Mouse (Mus musculus) forebrain, embryonic 13.5 days (tissue): ENCODE measurements around the gene Prkar2b. TPM values are rescaled to one million over a fixed set of nuclear protein-coding genes. Genes with fewer than 3 reads are reported as not detected.

Source experiments
- ATAC-seq: fragments of 200-750 bp; cut with Nextera tagmentation; 2 replicates; pipeline ENCODE4 v1.8.0; 2017
- H3K27ac ChIP-seq: fragments of 300-500 bp; sonication (generic); 2 replicates; pipeline ENCODE4 v1.5.1; 2015; ENCODE audit warnings: inconsistent platforms, mild to moderate bottlenecking, moderate library complexity
- H3K27me3 ChIP-seq: fragments of 300-500 bp; sonication (generic); 2 replicates; pipeline ENCODE4 v1.6.1; 2015; ENCODE audit warnings: mild to moderate bottlenecking, inconsistent platforms
- H3K36me3 ChIP-seq: fragments of 300-500 bp; sonication (generic); 2 replicates; pipeline ENCODE4 v1.6.1; 2015; ENCODE audit warnings: mild to moderate bottlenecking, inconsistent platforms; ENCODE audit not compliant: poor library complexity, severe bottlenecking
- H3K4me1 ChIP-seq: fragments of 300-500 bp; sonication (generic); 2 replicates; pipeline ENCODE4 v1.6.1; 2015; ENCODE audit warnings: inconsistent platforms
- H3K4me2 ChIP-seq: fragments of 300-500 bp; sonication (generic); 2 replicates; pipeline ENCODE4 v1.6.1; 2015; ENCODE audit warnings: inconsistent platforms, mild to moderate bottlenecking, moderate library complexity
- H3K4me3 ChIP-seq: fragments of 300-500 bp; sonication (generic); 2 replicates; pipeline ENCODE4 v1.5.1; 2015; ENCODE audit warnings: mild to moderate bottlenecking, inconsistent platforms
- H3K9ac ChIP-seq: fragments of 300-500 bp; sonication (generic); 2 replicates; pipeline ENCODE4 v1.6.1; 2015; ENCODE audit warnings: mild to moderate bottlenecking, inconsistent platforms
- H3K9me3 ChIP-seq: fragments of 300-500 bp; sonication (generic); replicated peaks from 2 replicates; pipeline ENCODE4 v1.6.1; 2016; ENCODE audit warnings: inconsistent platforms
- WGBS: fragments of 180-500 bp; shearing (Covaris S2); methylation state at CpG from one replicate; pipeline ENCODE4 v1.1.7; 2015; 5-methylcytosine and 5-hydroxymethylcytosine counted together
- polyA plus RNA-seq: library from polyadenylated mRNA; unstranded; fragments of >200 nt; fragmentation: Nextera tagmentation; extraction: Ambion mirVana; gene quantifications from 2 replicates; pipeline ENCODE4 v1.2.1, GENCODE M21; 2015

Prkar2b gene
- polyA plus RNA-seq: 65.4 and 70.5 TPM in 2 replicates

DNA sequence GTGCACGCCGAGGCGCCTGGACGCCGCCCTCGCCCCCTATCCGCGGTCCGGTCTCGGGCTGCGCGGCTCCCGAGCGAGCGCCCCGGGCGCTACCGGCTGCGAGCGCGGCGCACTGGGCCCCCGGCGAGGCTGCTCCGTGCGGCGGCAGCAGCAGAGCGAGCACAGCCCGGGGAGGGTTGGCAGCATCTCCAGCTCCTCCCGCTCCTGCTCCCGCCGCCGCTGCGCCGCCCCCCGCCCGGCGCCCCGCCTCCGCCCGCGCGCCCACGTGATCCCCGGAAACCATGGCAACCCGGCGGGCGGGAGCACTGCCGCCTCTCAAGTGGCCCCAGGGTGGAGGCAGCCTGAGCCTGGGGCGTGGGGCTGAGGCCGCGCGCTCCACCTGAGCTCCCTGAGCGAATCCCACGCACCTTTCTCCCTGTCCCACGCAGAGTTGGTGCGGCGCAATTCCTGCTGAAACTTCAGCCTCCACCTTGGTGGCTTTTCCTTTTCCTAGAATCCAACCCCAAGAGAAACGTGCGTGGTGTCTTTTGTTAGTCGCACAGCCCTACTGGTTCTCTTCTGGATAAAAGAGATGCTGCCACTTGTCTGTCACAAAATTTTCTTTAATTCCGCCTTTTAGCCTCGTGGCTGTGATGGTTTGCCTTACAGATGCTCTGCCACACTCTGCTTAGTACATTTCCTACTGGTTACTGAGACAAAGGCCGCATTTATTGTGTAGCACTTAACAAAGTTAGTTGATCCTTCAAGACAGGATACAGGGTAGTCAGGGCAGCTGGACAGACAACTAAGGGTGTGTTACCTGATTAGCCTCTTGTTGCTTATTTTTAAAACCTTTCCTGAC lies at the start of gene Prkar2b:
Prkar2b (minus strand) TSS at position 207 of the 841 bp plus-strand sequence.
- H3K4me2 ChIP-seq: peak within 1 kb of the TSS; percentile 71
- under 1% methylated on average over 38 of the region's 64 CpGs for WGBS
- H3K9ac ChIP-seq: peak within 1 kb of the TSS; percentile 97
- H3K4me1 ChIP-seq: peaks cover 39% of the 10 kb centered on the region
- peak within 1 kb of the TSS; percentile 84 for H3K4me3 ChIP-seq
- no peaks in the 10 kb centered on the region for H3K36me3 ChIP-seq
- H3K9me3 ChIP-seq: no peaks in the 10 kb centered on the region
- H3K27me3 ChIP-seq: no peaks in the 10 kb centered on the region
- peak; percentile 96 for ATAC-seq
- peak within 1 kb of the TSS; percentile 98 for H3K27ac ChIP-seq

DNA sequence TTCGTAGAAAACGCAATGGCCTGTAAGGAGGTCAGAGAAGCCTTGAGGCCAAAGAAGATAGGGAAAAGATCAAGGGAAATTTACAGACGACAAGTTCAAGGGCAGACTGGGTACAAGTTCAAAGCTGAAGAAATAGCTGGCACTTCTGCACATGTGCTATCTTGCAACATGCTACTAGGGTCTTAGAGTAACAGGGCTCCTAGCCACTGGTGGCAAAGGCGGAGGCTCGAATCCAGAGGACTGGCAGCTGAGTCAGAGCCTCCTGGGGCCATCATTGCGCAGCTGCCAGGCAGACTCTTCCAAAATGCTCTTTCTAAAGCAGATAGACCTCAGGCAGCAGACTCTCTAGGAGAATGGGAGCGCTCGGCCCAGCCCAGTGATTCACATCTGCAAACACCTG lies 48.1 kb upstream of the Prkar2b start:
- no peaks in the 10 kb centered on the region for H3K4me1 ChIP-seq
- H3K9me3 ChIP-seq: no peaks in the 10 kb centered on the region
- H3K27ac ChIP-seq: no peak overlapping the region
- H3K4me2 ChIP-seq: no peak overlapping the region
- H3K9ac ChIP-seq: no peak overlapping the region
- no peak for ATAC-seq
- WGBS: 93% methylated on average over 8 of the region's 8 CpGs
- no peak overlapping the region for H3K4me3 ChIP-seq
- no peaks in the 10 kb centered on the region for H3K36me3 ChIP-seq
- H3K27me3 ChIP-seq: no peaks in the 10 kb centered on the region

DNA sequence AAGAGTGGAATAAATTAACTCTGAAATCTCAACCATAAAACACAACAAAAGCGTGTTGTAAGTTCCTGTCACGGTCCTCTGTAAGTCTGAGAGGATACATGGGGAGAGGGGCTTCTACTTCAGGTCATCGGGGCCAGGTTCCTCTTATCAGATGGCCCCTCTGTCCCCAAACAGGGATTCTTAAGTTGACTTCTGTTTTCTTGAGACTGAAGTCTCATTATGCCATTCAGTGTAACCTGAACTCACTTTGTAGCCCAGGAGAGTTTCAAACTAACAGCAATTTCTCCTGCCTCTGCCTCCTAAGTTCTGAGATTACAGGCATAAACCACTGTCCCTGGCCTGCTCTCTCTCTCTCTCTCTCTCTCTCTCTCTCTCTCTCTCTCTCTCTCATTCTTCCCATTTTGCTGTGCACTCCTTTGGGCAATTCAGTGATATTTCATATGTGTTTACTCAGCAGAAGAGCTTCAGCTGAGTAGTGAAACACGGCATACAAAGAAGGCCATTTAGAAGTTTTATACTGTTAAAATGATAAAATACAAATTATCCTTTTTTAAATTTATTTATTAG lies 43.9 kb upstream of the Prkar2b start:
- H3K9me3 ChIP-seq: no peaks in the 10 kb centered on the region
- no peak for ATAC-seq
- H3K9ac ChIP-seq: no peak overlapping the region
- H3K4me3 ChIP-seq: no peak overlapping the region
- WGBS: 87% methylated on average over 4 of the region's 4 CpGs
- H3K27me3 ChIP-seq: no peaks in the 10 kb centered on the region
- no peak overlapping the region for H3K4me2 ChIP-seq
- H3K27ac ChIP-seq: no peak overlapping the region
- H3K4me1 ChIP-seq: no peaks in the 10 kb centered on the region
- no peaks in the 10 kb centered on the region for H3K36me3 ChIP-seq

DNA sequence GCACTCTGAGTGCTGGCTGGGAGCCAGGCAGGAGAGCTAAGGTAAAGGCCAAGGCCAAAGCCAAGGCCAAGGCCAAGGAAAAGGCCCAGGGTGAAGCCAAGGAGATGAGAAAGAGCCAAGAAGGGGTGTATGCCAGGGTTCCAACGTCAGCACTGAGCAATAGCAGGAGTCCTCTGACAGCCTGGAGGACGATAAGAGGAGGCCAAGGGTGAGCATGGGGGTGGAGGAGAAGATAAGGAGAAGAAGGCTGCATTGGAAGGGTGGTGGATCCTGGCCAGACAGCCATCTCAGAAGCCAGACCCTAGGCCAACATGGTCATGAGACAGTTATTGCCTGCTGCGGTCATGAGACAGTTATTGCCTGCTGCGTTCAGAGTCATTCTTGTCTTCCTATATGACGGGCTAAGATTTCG lies 43.4 kb upstream of the Prkar2b start:
- no peak overlapping the region for H3K27ac ChIP-seq
- no peaks in the 10 kb centered on the region for H3K36me3 ChIP-seq
- H3K4me1 ChIP-seq: no peaks in the 10 kb centered on the region
- no peak overlapping the region for H3K4me3 ChIP-seq
- no peaks in the 10 kb centered on the region for H3K27me3 ChIP-seq
- WGBS: 93% methylated on average over 6 of the region's 6 CpGs
- no peak for ATAC-seq
- H3K9me3 ChIP-seq: no peaks in the 10 kb centered on the region
- H3K9ac ChIP-seq: no peak overlapping the region
- H3K4me2 ChIP-seq: no peak overlapping the region

DNA sequence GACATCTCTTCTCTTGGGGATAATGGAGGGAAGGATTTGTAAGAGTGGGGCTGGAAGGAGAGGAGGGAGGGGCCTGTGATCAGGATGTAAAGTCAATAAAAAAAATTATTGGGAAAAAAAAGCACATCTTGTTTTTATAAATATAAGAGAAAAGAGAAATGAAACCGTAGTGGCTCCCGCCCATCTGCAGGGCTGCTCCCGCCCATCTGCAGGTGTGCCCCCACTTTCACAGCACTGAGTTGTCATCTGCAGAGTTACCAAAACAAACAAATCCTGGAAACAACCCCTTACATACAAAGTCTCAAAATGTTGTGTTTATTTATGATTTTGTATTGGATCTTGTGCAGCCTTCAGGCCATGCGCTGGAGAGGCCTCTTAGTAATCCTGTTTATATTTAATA lies 40.2 kb upstream of the Prkar2b start:
- Histone ChIP-seq H3K4me3 (no peak overlapping the region), H3K9ac (no peak overlapping the region), H3K27ac (no peak overlapping the region), H3K27me3 (no peaks in the 10 kb centered on the region), H3K4me2 (no peak overlapping the region), H3K9me3 (no peaks in the 10 kb centered on the region), H3K4me1 (no peaks in the 10 kb centered on the region), H3K36me3 (no peaks in the 10 kb centered on the region)
- WGBS: 95% methylated on average over 4 of the region's 4 CpGs
- no peak for ATAC-seq

DNA sequence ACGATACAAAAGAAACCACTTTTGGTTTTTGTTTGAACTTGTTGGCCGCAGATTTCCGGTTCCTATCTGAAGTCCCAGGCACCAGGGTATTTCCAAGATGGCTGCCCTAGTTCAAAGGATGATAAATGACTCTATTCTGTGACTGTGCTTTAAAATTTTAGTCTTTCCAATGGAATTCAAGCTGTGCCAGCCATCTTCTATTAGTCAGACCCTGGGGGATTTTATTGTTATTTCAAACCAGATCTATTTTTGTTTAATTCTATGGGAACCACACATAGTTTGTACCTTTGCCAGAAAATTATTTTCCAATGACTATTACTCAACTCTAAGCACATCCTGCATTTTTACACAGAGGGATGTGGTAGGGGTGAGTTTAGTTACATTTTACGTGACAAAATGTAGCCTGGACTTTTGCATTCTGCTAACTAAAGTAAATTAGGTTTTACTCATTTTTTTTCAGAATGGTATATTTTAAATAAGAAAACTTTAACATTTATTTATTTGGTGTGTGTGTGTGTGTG lies 38.6 kb upstream of the Prkar2b start:
- WGBS: 89% methylated on average over 4 of the region's 4 CpGs
- no peaks in the 10 kb centered on the region for H3K36me3 ChIP-seq
- H3K27me3 ChIP-seq: no peaks in the 10 kb centered on the region
- H3K9me3 ChIP-seq: no peaks in the 10 kb centered on the region
- H3K4me2 ChIP-seq: no peak overlapping the region
- no peak overlapping the region for H3K9ac ChIP-seq
- no peak overlapping the region for H3K4me3 ChIP-seq
- no peak overlapping the region for H3K27ac ChIP-seq
- no peaks in the 10 kb centered on the region for H3K4me1 ChIP-seq
- ATAC-seq: no peak

DNA sequence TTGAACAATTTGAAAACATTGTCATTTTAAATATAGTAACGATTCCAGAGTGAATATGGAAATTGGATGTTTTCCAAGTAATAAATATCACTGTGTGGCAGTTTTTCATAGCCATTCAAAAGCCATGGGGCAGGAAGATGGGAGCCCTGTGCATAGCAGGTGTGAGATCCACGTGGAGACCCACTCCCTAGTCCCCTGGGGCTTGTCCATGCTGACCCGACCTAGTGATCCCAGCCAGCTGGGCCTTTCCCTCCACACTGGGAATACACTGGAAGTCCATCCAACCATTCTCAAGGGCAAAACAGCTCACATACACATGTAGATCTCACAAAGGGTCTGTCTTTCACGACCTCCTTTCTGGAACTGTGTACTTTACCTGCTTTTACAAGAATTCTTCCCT lies 37.5 kb upstream of the Prkar2b start:
- H3K9me3 ChIP-seq: no peaks in the 10 kb centered on the region
- 72% methylated on average over 4 of the region's 4 CpGs for WGBS
- no peak overlapping the region for H3K9ac ChIP-seq
- ATAC-seq: no peak
- H3K36me3 ChIP-seq: no peaks in the 10 kb centered on the region
- no peaks in the 10 kb centered on the region for H3K27me3 ChIP-seq
- H3K4me1 ChIP-seq: no peaks in the 10 kb centered on the region
- H3K4me3 ChIP-seq: no peak overlapping the region
- H3K27ac ChIP-seq: no peak overlapping the region
- no peak overlapping the region for H3K4me2 ChIP-seq

DNA sequence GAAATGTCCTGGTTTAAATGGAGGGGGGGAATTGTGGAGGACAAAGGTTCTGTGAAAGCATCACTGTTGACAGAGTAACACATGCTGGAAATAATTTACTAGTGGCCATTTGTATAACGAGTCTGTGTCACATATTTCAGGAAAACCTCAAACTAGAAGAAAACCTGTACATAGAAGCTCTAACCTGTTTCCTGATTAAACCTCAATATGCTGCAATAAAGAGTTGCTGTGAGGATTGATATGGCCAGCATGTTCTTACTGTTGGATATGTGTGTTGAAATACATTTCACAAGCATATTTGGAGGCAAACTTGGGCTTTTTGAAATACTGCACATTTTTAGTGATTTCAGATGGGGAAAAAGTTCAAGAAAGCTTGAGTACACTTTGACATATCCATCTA lies 36.0 kb upstream of the Prkar2b start:
- Histone ChIP-seq H3K27ac (no peak overlapping the region), H3K9me3 (no peaks in the 10 kb centered on the region), H3K9ac (no peak overlapping the region), H3K4me2 (no peak overlapping the region), H3K36me3 (no peaks in the 10 kb centered on the region), H3K27me3 (no peaks in the 10 kb centered on the region), H3K4me3 (no peak overlapping the region), H3K4me1 (no peaks in the 10 kb centered on the region)
- no peak for ATAC-seq
- WGBS: 74% methylated on average over 1 of the region's 1 CpGs

DNA sequence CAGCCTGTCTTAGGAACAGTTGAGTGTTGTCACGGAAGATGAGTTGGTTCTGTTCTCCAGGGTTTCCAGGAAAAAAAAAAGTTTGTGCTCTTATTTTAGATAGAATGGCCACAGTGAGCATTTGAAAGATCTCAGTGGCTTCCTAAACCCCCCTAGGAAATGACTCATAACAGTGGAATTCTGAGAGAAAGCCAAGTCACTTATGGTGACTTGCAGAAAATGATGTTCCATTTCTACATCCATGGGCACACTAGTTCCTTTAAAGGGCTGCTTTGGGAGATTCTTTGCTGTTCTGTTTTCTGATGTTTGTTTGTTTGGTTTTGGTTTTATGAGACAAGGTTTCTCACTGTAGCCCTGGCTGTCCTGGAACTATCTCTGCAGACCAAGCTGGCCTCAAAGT lies 34.1 kb upstream of the Prkar2b start:
- H3K9me3 ChIP-seq: 0 out of 2 replicates have a peak, but pooled peaks cover 6% of the 10 kb centered on the region
- H3K4me1 ChIP-seq: no peaks in the 10 kb centered on the region
- no peak overlapping the region for H3K4me3 ChIP-seq
- H3K27me3 ChIP-seq: no peaks in the 10 kb centered on the region
- H3K4me2 ChIP-seq: no peak overlapping the region
- H3K36me3 ChIP-seq: no peaks in the 10 kb centered on the region
- H3K27ac ChIP-seq: no peak overlapping the region
- no peak overlapping the region for H3K9ac ChIP-seq
- ATAC-seq: no peak
- 91% methylated on average over 1 of the region's 1 CpGs for WGBS

DNA sequence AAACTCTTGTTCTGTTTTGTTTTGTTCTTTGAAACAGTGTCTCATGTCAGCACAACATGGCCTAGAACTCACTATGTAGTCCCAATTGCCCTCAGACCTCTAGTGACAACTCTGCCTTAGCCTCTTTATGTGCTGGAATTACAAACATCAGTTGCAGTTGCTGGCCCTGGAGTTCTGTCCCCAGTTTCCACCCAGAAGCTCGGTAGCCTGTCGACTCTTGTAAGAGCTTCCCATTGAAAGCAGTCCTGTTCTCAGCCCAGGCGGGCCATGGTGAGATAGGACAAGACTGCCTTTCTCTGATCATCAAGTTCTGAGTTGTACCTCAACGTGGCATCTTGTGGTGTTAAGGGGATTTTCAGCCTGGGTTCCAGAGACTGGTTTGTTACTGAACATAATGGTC lies 31.4 kb upstream of the Prkar2b start:
- H3K27me3 ChIP-seq: no peaks in the 10 kb centered on the region
- ATAC-seq: no peak
- no peaks in the 10 kb centered on the region for H3K4me1 ChIP-seq
- WGBS: 87% methylated on average over 4 of the region's 4 CpGs
- no peak overlapping the region for H3K4me3 ChIP-seq
- H3K9me3 ChIP-seq: 0 out of 2 replicates have a peak, but pooled peaks cover 6% of the 10 kb centered on the region
- H3K36me3 ChIP-seq: no peaks in the 10 kb centered on the region
- no peak overlapping the region for H3K4me2 ChIP-seq
- no peak overlapping the region for H3K9ac ChIP-seq
- no peak overlapping the region for H3K27ac ChIP-seq

DNA sequence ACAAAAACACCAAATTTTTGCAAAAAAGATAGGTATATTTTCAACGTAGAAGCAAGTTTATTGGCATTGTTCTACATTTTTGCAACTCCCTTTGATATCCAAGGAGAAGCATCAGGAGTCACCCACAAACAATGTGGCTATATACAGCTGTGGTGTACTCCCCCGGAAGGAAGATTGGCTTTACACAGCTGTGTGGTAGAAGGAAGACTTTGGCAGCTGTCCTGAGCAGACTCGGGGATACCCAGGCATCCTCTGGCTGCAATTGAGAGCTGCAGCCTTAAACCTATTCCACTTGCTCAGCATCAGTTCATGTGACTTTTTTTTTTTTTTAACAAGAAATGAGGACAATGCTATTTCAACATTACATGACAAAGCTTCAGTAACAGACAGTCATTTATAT lies 27.5 kb upstream of the Prkar2b start:
- Histone ChIP-seq H3K27me3 (no peaks in the 10 kb centered on the region), H3K4me2 (no peak overlapping the region), H3K4me1 (no peaks in the 10 kb centered on the region), H3K36me3 (no peaks in the 10 kb centered on the region), H3K4me3 (no peak overlapping the region), H3K9ac (no peak overlapping the region), H3K9me3 (0 out of 2 replicates have a peak, but pooled peaks cover 6% of the 10 kb centered on the region), H3K27ac (no peak overlapping the region)
- 82% methylated on average over 3 of the region's 3 CpGs for WGBS
- ATAC-seq: no peak

DNA sequence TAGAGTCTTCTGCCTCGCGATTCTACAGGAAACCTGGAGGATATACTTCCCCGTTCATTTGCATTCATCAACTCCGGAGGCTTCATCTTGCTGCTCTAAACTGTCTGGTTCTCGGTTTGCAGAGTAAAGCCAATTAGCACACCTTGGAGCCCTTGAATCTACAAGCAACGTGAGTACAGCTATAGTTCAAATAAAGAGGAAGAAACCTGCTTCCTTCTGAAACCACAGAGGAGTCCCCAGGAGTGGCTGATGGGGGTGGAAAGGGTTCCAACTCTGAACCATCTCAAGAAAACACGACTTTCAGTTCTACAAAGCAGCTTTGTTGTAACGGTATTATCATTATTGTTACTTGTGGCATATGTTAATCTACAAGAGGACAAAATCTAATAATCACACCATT lies 26.2 kb upstream of the Prkar2b start:
- H3K27me3 ChIP-seq: no peaks in the 10 kb centered on the region
- no peak overlapping the region for H3K27ac ChIP-seq
- H3K9me3 ChIP-seq: peaks cover 6% of the 10 kb centered on the region; the same call in 1 of the 2 replicates
- no peak overlapping the region for H3K9ac ChIP-seq
- WGBS: 78% methylated on average over 8 of the region's 8 CpGs
- no peaks in the 10 kb centered on the region for H3K4me1 ChIP-seq
- no peak overlapping the region for H3K4me2 ChIP-seq
- H3K36me3 ChIP-seq: no peaks in the 10 kb centered on the region
- no peak overlapping the region for H3K4me3 ChIP-seq
- no peak for ATAC-seq
